Mouse (Mus musculus) heart, embryonic 15.5 days (tissue): ENCODE data around the gene Actn4. TPM values are rescaled to one million over a fixed set of nuclear protein-coding genes. Genes with fewer than 3 reads are reported as not detected.

Source experiments
- ATAC-seq: fragments of 200-750 bp; cut with Nextera tagmentation; replicated peaks from 2 replicates; pipeline ENCODE4 v1.8.0; 2017; ENCODE audit warnings: low read depth, moderate TSS enrichment; ENCODE audit not compliant: insufficient number of reproducible peaks, insufficient read depth, low FRiP score
- H3K27ac ChIP-seq: fragments of 300-500 bp; sonication (generic); 2 replicates; pipeline ENCODE4 v1.5.1; 2015; ENCODE audit warnings: mild to moderate bottlenecking, inconsistent platforms
- H3K27me3 ChIP-seq: fragments of 300-500 bp; sonication (generic); 2 replicates; pipeline ENCODE4 v1.6.1; 2015; ENCODE audit warnings: inconsistent platforms
- H3K36me3 ChIP-seq: fragments of 300-500 bp; sonication (generic); 2 replicates; pipeline ENCODE4 v1.6.1; 2015; ENCODE audit warnings: mild to moderate bottlenecking, inconsistent platforms
- H3K4me1 ChIP-seq: fragments of 300-500 bp; sonication (generic); replicated peaks from 2 replicates; pipeline ENCODE4 v1.6.1; 2015; ENCODE audit warnings: inconsistent platforms
- H3K4me2 ChIP-seq: fragments of 300-500 bp; sonication (generic); 2 replicates; pipeline ENCODE4 v1.6.1; 2015; ENCODE audit warnings: inconsistent platforms, mild to moderate bottlenecking, moderate library complexity
- H3K4me3 ChIP-seq: fragments of 300-500 bp; sonication (generic); 2 replicates; pipeline ENCODE4 v1.5.1; 2015; ENCODE audit warnings: mild to moderate bottlenecking, inconsistent platforms
- H3K9ac ChIP-seq: fragments of 300-500 bp; sonication (generic); 2 replicates; pipeline ENCODE4 v1.6.1; 2015; ENCODE audit warnings: mild to moderate bottlenecking, inconsistent platforms
- H3K9me3 ChIP-seq: fragments of 300-500 bp; sonication (generic); replicated peaks from 2 replicates; pipeline ENCODE4 v1.6.1; 2016; ENCODE audit warnings: inconsistent platforms
- WGBS: fragments of 180-500 bp; shearing (Covaris S2); methylation state at CpG from one replicate; pipeline ENCODE4 v1.1.7; 2015; ENCODE audit warnings: mixed read lengths; 5-methylcytosine and 5-hydroxymethylcytosine counted together
- polyA plus RNA-seq: library from polyadenylated mRNA; unstranded; fragments of >200 nt; fragmentation: Nextera tagmentation; extraction: Ambion mirVana; gene quantifications from 2 replicates; pipeline ENCODE4 v1.2.1, GENCODE M21; 2015

Gene Actn4
- polyA plus RNA-seq, 1 experiment from 2014 or later = 236 TPM

DNA sequence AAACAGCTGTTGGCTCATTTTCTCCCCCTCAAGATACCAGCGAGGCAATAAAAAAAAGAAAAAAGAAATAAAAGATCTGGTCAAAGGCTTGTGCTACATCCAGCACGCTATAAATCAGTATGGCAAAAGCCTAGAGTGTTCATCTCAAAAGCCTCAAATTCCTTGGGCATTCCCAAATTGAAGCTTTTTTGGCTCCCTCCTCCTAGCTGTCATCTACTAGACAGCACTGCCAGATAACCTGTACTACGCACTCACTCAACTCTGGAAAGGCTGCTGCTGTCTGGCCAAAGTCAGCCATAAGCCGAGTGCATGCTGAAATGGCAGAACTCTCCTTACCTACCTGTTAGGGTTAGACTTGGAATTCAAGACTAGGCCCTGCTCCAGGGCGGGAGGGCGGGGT is 4.9 kb downstream of the Actn4 start:
- Histone ChIP-seq H3K9ac (peak overlapping the region; percentile 23; the same call in 1 of the 2 replicates), H3K27ac (peak overlapping the region; percentile 97), H3K36me3 (0 out of 2 replicates have a peak, but pooled peaks cover 3% of the 10 kb centered on the region), H3K4me3 (no peak overlapping the region), H3K9me3 (no peaks in the 10 kb centered on the region), H3K4me1 (peaks cover 85% of the 10 kb centered on the region), H3K27me3 (no peaks in the 10 kb centered on the region), H3K4me2 (peak overlapping the region; percentile 83; the same call in 1 of the 2 replicates)
- ATAC-seq = no peak
- WGBS = 56% methylated on average over 6 of the region's 6 CpGs

DNA sequence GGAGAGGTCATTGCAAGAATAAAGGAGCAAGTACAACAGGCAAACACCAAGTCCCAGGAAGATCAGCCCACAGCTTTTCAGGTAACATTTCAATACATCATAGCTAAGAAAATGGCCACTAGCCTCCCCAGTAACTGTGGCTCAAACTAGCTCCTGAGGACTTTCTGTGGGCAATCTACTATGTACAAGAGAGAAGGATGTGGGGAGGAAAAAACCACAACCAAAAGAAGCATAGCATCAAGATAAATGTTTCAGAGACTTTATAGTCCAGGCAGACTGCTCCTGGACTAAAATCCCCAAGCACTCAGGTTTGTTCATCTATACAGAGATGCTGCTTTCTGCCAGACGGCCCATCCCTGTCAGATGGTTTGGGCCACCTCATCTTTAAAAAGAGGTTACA is 5.9 kb downstream of the Actn4 start:
- Histone ChIP-seq H3K4me3 (no peak overlapping the region), H3K4me1 (peaks cover 95% of the 10 kb centered on the region), H3K27ac (peak overlapping the region; percentile 97), H3K27me3 (no peaks in the 10 kb centered on the region), H3K36me3 (0 out of 2 replicates have a peak, but pooled peaks cover 3% of the 10 kb centered on the region), H3K4me2 (no peak overlapping the region), H3K9ac (no peak overlapping the region), H3K9me3 (no peaks in the 10 kb centered on the region)
- 70% methylated on average over 1 of the region's 1 CpGs for WGBS
- ATAC-seq = no peak

DNA sequence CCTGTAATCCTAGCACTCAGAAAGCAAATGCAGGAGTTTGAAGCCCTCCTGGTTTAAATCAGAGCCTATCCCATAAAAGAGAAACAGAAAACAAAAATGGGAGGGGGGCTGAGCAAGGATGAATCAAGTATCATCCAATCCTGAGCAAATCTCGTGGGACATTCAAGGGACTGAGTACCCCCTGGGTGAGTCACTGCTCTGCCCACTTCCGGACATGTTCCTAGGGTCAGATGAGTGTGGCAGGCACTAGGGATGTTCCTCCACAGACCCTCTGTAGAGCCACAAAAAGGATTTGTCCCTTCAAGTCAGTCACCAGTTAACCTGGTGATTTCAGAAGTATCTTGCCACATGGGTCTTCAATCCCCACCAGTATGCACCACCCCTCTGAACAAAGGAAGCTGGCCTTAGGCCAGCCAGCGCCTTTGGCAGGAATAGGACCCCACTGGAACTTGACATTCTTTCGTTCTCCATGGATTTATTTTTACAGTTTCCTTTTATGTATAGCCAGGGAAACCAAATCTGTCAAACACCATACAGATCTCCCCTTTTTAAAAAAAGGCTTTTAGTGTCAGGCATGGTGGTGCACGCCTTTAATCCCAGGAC is 6.7 kb downstream of the Actn4 start:
- no peaks in the 10 kb centered on the region for H3K9me3 ChIP-seq
- H3K9ac ChIP-seq = peak overlapping the region; percentile 36
- 27% methylated on average over 5 of the region's 5 CpGs for WGBS
- H3K4me2 ChIP-seq = peak overlapping the region; percentile 17; the same call in 1 of the 2 replicates
- peaks cover 98% of the 10 kb centered on the region for H3K4me1 ChIP-seq
- ATAC-seq = no peak
- H3K27ac ChIP-seq = peak overlapping the region; percentile 97
- H3K4me3 ChIP-seq = no peak overlapping the region
- no peaks in the 10 kb centered on the region for H3K27me3 ChIP-seq
- 0 out of 2 replicates have a peak, but pooled peaks cover 3% of the 10 kb centered on the region for H3K36me3 ChIP-seq

DNA sequence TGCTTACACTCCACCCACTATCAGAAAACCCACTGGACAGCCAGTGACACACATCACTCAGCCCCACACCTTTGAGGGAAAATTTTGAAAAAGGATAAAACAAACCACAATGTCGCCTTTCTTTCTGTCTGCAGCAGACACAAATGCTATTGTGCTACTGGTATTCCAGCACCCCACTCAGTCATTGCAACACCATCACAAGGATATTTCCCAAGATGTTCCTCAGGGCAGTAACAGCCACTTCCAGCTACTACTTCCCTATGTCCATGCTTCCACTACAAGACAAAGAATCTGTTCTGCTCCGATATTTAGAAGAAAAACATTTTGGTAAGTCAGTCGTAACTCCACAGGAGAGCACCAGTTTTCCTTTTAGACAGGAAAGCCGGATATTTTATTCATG is 7.4 kb downstream of the Actn4 start:
- H3K27ac ChIP-seq = peak overlapping the region; percentile 97
- 0 out of 2 replicates have a peak, but pooled peaks cover 3% of the 10 kb centered on the region for H3K36me3 ChIP-seq
- 77% methylated on average over 4 of the region's 4 CpGs for WGBS
- no peak for ATAC-seq
- H3K4me3 ChIP-seq = no peak overlapping the region
- peaks cover 97% of the 10 kb centered on the region for H3K4me1 ChIP-seq
- 0 out of 2 replicates have a peak overlapping the region, but pooled peaks have one; percentile 5 for H3K9ac ChIP-seq
- H3K4me2 ChIP-seq = peak overlapping the region; percentile 17; the same call in 1 of the 2 replicates
- no peaks in the 10 kb centered on the region for H3K27me3 ChIP-seq
- no peaks in the 10 kb centered on the region for H3K9me3 ChIP-seq

DNA sequence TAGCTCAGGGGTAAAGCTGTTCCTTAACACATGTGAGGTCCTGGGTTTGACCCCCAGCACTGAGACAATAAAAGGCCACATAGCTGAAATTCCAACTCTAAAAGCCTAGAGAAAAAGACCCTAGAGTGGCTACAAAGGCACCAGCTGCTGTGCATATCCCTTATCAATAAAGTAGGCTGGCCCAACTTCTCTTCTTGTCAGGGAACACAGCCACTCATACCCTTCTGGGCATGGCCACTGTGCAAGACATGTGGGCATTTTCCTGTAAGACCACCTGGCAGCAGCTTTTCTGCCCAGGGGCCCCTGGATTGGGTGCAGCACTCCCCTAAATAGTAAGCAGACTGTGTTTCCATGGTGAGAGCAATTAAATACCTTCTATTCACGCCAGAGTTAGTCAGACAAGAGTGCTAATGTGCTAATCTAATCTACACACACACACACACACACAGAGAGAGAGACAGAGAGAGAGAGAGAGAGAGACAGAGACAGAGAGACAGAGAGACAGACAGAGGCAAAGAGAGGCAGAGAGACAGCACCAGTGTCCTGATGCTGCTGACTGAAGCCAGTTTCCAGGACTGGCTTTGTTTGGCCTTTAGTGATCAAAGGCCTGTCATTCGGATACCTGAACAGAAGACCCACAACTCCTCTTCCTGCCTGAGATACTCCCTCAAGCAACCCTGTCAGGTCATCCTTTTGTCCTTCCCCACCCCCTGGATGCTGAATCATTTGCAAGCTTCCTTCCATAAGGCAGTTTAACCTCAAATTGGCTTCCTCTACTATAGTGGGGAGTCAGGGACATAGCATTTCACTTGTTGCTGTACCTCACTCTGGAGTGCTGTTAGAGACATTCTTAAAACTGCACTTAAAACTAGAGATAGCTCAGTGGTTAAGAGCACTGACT is 8.4 kb downstream of the Actn4 start:
- Histone ChIP-seq H3K27me3 (no peaks in the 10 kb centered on the region), H3K4me3 (no peak overlapping the region), H3K9me3 (no peaks in the 10 kb centered on the region), H3K36me3 (0 out of 2 replicates have a peak, but pooled peaks cover 3% of the 10 kb centered on the region), H3K4me1 (peaks cover 97% of the 10 kb centered on the region), H3K27ac (peak overlapping the region; percentile 97), H3K9ac (peak overlapping the region; percentile 33; the same call in 1 of the 2 replicates), H3K4me2 (peak overlapping the region; percentile 24)
- 0 out of 2 replicates have a peak, but pooled peaks have one; percentile 19 for ATAC-seq
- 8% methylated on average over 2 of the region's 2 CpGs for WGBS

DNA sequence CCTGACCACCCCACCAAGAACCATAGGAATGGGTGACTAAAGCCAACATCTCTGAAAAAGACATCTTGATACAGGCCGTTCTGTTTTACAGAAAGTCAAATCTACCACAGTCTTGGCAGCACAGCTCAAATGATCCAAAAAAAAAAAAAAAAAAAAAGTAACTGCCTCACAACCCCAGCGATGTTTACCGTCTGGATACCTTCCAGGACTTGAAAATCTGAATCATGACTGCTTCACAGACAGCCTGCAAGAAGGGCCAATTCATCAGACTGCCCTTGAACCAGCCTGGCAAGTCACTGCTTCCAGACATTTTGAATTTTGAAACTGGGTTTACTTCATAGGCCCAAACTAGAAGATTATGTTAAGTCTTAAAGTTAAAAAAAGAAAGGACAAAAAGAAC is 9.4 kb downstream of the Actn4 start:
- WGBS = 21% methylated on average over 3 of the region's 3 CpGs
- Histone ChIP-seq H3K4me3 (no peak overlapping the region), H3K4me2 (no peak overlapping the region; the same call in 1 of the 2 replicates), H3K27ac (peak overlapping the region; percentile 97), H3K27me3 (no peaks in the 10 kb centered on the region), H3K4me1 (peaks cover 97% of the 10 kb centered on the region), H3K36me3 (0 out of 2 replicates have a peak, but pooled peaks cover 3% of the 10 kb centered on the region), H3K9me3 (no peaks in the 10 kb centered on the region), H3K9ac (no peak overlapping the region)
- 0 out of 2 replicates have a peak, but pooled peaks have one; percentile 20 for ATAC-seq

DNA sequence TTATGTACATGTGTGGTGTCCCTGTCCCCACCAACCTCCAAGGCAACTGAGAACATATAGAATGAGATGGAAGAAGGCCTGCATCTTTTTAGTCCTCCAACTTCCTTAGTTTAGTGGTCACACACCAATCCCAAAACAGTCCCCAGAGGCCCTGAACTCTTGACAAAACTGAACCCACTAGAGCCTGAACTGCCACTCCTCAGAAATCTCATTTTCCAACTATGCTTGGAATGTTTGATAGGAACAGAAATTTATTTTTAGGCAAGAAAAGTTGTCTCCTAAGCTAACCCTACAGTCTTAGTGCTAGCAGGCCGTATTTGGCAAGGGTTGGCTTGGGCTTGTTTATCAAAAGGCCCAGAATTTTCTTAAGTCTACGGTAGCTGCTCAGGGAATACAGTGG is 10.4 kb downstream of the Actn4 start:
- Histone ChIP-seq H3K9me3 (no peaks in the 10 kb centered on the region), H3K27me3 (no peaks in the 10 kb centered on the region), H3K4me2 (peak overlapping the region; percentile 9; the same call in 1 of the 2 replicates), H3K4me1 (peaks cover 97% of the 10 kb centered on the region), H3K4me3 (no peak overlapping the region), H3K36me3 (0 out of 2 replicates have a peak, but pooled peaks cover 3% of the 10 kb centered on the region), H3K9ac (0 out of 2 replicates have a peak overlapping the region, but pooled peaks have one; percentile 12), H3K27ac (peak overlapping the region; percentile 97)
- WGBS = 21% methylated on average over 2 of the region's 2 CpGs
- ATAC-seq = no peak

DNA sequence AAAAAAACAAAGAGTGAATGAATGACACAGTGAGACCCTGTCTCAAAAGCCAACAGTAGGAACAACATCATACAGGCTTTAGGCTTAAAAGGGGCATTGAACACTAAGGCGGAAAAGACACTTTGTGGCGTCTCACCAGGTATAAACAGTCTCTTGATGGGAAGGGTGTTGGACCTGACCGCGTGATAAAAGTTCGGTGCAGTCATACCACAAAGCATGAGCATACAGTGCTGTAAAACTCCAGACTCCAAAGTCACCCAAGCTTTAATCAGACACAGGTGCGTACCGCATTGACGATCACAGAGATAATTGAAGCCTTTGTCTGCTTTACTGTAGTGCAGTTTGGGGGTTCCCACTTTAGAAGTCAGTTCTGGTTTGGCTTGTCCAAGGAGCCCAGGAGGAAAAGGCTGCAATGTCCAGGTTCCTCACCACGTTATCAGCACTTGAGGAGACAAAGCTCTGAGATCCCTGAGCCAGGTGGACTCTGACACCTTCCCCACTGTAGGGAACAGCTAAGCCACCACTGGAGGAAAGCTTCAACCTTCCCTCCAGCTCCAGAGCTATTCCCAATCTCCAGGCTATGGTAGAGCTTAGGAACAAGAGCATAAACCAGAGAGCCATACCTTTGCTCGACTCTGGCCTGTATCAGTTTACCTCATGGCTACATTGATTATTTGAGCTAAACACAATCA is 11.6 kb downstream of the Actn4 start:
- no peak for ATAC-seq
- H3K36me3 ChIP-seq = no peaks in the 10 kb centered on the region
- no peak overlapping the region for H3K4me2 ChIP-seq
- H3K9me3 ChIP-seq = no peaks in the 10 kb centered on the region
- H3K4me3 ChIP-seq = no peak overlapping the region
- no peak overlapping the region for H3K9ac ChIP-seq
- H3K27me3 ChIP-seq = no peaks in the 10 kb centered on the region
- 86% methylated on average over 10 of the region's 10 CpGs for WGBS
- peak overlapping the region; percentile 97 for H3K27ac ChIP-seq
- H3K4me1 ChIP-seq = peaks cover 97% of the 10 kb centered on the region

DNA sequence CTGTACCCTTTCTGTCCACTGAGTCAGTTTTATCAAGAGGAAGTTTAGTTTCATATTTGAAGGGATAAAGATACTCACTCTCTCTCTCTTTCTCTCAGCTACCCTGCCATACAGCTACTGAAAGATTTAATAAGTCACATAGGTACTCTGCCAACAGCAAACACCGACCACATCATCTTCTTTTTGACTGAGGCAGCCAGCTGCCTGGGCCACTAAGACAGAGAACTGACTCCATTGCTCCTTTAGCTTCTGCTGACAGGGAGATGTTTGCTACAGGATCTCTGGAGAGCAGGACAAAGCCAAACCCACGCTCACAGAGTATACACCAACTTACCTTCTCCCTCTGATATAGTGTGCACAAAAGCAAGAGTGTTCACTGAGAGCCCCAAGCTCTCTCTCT is 12.8 kb downstream of the Actn4 start:
- Histone ChIP-seq H3K4me3 (no peak overlapping the region), H3K27me3 (no peaks in the 10 kb centered on the region), H3K9ac (peak overlapping the region; percentile 23; the same call in 1 of the 2 replicates), H3K4me2 (no peak overlapping the region), H3K36me3 (no peaks in the 10 kb centered on the region), H3K4me1 (peaks cover 98% of the 10 kb centered on the region), H3K27ac (peak overlapping the region; percentile 97), H3K9me3 (no peaks in the 10 kb centered on the region)
- ATAC-seq = no peak
- 56% methylated on average over 2 of the region's 2 CpGs for WGBS

DNA sequence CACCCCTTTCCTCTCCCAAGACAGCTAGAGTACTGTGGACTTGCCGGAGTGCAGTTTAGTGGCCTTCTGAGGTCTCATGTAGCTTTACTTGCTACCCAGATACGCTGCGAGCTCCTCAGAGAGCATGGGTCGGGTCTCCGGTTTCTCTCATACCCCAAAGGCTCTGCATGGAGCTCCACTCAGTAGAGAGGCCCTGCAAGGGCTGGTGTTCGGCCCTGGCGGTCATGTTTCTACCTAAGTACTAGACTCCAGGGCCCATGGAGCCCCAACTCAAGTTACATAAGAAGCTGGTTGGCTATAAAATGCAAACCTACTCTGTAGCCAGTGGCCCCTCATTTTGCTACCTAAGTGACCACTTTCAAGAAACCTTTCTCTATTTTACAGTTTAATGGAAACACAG is 13.4 kb downstream of the Actn4 start:
- Histone ChIP-seq H3K9ac (no peak overlapping the region), H3K36me3 (no peaks in the 10 kb centered on the region), H3K4me1 (peaks cover 98% of the 10 kb centered on the region), H3K9me3 (no peaks in the 10 kb centered on the region), H3K4me3 (no peak overlapping the region), H3K4me2 (peak overlapping the region; percentile 19; the same call in 1 of the 2 replicates), H3K27ac (peak overlapping the region; percentile 97), H3K27me3 (no peaks in the 10 kb centered on the region)
- 74% methylated on average over 7 of the region's 7 CpGs for WGBS
- ATAC-seq = no peak

DNA sequence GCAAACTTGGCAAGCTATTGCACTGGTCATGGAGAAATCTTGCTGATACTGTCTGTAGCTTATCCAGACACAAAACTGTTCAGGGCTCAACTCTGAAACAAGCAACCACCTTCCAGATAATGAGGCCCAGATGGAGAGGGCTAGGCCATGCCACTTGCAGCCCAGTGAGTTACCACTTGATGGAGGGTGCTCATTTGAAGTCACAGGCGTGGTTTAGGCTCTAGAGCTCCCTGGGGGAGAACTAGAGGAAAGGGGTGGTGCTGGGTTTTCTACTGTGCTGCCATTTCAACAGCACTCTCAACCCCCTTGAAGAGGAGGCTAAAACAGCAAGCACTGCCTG is 15.9 kb downstream of the Actn4 start:
- peak; percentile 17 for ATAC-seq

More for the DNA sequence above, 15.9 kb downstream of the Actn4 start:
- no peaks in the 10 kb centered on the region for H3K9me3 ChIP-seq
- no peaks in the 10 kb centered on the region for H3K36me3 ChIP-seq
- H3K4me1 ChIP-seq = peaks cover 95% of the 10 kb centered on the region
- peak overlapping the region; percentile 97 for H3K27ac ChIP-seq
- H3K4me2 ChIP-seq = no peak overlapping the region
- no peaks in the 10 kb centered on the region for H3K27me3 ChIP-seq
- WGBS = 13% methylated on average over 1 of the region's 1 CpGs
- H3K9ac ChIP-seq = 0 out of 2 replicates have a peak overlapping the region, but pooled peaks have one; percentile 10
- no peak overlapping the region for H3K4me3 ChIP-seq
